Mouse (Mus musculus): Measurements from ENCODE around the gene Ngdn. TPM values are rescaled to one million over a fixed set of nuclear protein-coding genes. Genes with fewer than 3 reads are reported as not detected.
A peak's percentile ranks its signal among the peaks of the same experiment; 100 is the strongest.
"Not testable (repeated sequence)": the region's sequence is repeated elsewhere in the genome, so short reads cannot be mapped to it uniquely, and the experiment has no call there.

Gene Ngdn
- polyA plus RNA-seq (2014; fragmentation: Nextera tagmentation; extraction: Ambion mirVana): 53.8 and 54.9 TPM in 2 replicates

- peak within 1 kb of the TSS; percentile 77 for H3K4me2 ChIP-seq (ENCODE audit: low read length)
- no peaks in the 10 kb centered on the region for H3K27me3 ChIP-seq (ENCODE audit: control insufficient read depth, insufficient read depth, low read length)
- H3K36me3 ChIP-seq (ENCODE audit: control insufficient read depth, insufficient read depth, low read length): peaks cover 32% of the 10 kb centered on the region
- H3K4me1 ChIP-seq (ENCODE audit: control insufficient read depth in 2 of 2, insufficient read depth in 2 of 2, low read length in 2 of 2): peaks cover 0 to 6% of the 10 kb centered on the region in 2 experiments; a peak in 3 of 4 replicates
- under 1% methylated on average over 36 of the region's 36 CpGs for WGBS
- H3K9ac ChIP-seq (ENCODE audit: low read length): peak within 1 kb of the TSS; percentile 84
- H3K4me3 ChIP-seq (ENCODE audit: control insufficient read depth in 1 of 2, insufficient read depth in 1 of 2, low read depth in 1 of 2, low read length in 2 of 2): peak within 1 kb of the TSS; percentile 72 to 76
- H3K9me3 ChIP-seq (ENCODE audit: control insufficient read depth, low read length): no peaks in the 10 kb centered on the region
- peak within 1 kb of the TSS; percentile 95 for H3K27ac ChIP-seq (replicated peaks in 1 of 2; ENCODE audit: control insufficient read depth in 1 of 2, insufficient read depth in 1 of 2, low read depth in 2 of 2, low read length in 2 of 2)
- peak; percentile 93 for ATAC-seq (ENCODE audit: insufficient number of reproducible peaks, insufficient read depth, low FRiP score, low read depth)
These were observed at the start of gene Ngdn for GRCm38 (mm10) chr14:55014991-55015766. TSS of gene Ngdn (plus strand) at chr14:55015454.

DNA sequence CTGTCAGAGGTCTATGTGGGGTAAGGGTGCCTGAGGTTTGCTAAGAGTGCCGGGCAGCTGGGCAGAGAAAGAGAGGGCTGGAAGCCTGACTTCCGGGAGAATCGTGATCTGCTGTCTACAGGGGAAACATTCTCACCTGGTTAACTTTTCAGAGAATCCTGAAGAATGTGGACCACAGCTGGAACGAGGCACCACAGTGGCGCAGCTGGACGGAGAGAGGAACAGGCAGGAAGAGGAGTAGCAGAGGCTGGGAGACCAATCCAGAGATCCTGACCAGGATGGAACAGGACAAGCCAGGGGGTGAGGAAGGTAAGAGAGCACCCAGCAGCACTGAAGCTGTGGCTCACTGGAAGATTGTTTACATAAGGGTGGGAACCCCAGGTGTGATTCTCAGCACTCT lies 49.6 kb upstream of the Ngdn start:
- H3K36me3 ChIP-seq (ENCODE audit: control insufficient read depth, insufficient read depth, low read length): peaks cover 54% of the 10 kb centered on the region
- ATAC-seq (ENCODE audit: insufficient number of reproducible peaks, insufficient read depth, low FRiP score, low read depth): no peak
- peaks cover 27 to 30% of the 10 kb centered on the region in 2 experiments for H3K4me1 ChIP-seq (ENCODE audit: control insufficient read depth in 2 of 2, insufficient read depth in 2 of 2, low read length in 2 of 2)
- H3K4me3 ChIP-seq (ENCODE audit: control insufficient read depth in 1 of 2, insufficient read depth in 1 of 2, low read depth in 1 of 2, low read length in 2 of 2): peak overlapping the region; percentile 42 to 62
- no peaks in the 10 kb centered on the region for H3K9me3 ChIP-seq (ENCODE audit: control insufficient read depth, low read length)
- peak overlapping the region; percentile 87 to 92 for H3K27ac ChIP-seq (replicated peaks in 1 of 2; ENCODE audit: control insufficient read depth in 1 of 2, insufficient read depth in 1 of 2, low read depth in 2 of 2, low read length in 2 of 2)
- no peaks in the 10 kb centered on the region for H3K27me3 ChIP-seq (ENCODE audit: control insufficient read depth, insufficient read depth, low read length)
- peak overlapping the region; percentile 66 for H3K4me2 ChIP-seq (ENCODE audit: low read length)
- 20% methylated on average over 6 of the region's 6 CpGs for WGBS
- peak overlapping the region; percentile 83 for H3K9ac ChIP-seq (ENCODE audit: low read length)

DNA sequence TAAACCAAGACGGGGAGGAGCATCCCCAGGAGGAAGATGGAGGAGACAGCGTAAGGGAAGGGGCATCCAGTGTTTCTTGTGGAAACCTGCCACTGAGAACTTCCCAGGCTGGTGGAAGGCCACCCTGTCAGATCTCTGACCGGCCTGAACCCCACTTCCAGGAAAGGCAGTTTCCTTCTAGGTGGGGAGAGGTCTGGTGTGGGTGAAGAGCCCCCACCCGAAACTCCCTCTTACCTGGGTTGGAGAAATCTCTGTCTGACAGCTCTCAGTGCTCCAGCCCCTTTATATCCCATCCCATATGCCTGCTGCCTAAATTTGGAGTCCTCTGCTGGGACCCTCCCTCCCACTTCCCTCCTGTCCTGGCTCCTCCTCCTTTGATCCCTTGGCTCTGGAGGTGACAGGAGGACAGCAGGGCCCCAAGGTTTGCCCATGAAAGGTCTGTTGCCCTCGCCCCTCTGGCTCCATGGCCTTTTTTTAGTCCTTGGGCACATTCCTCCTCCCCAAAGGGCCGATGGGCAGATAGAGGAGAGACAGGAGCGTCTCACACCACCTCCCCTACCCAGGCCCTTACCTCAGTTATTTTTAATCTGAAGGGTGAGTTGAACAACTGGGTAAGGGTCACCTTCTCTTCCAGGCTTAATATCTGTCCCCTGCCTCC lies 48.8 kb upstream of the Ngdn start, which contains the start of gene Myh6:
Gene Myh6 (minus strand): TSS at position 608 of the 658 bp plus-strand sequence.
- peaks cover 23 to 27% of the 10 kb centered on the region in 2 experiments for H3K4me1 ChIP-seq (ENCODE audit: control insufficient read depth in 2 of 2, insufficient read depth in 2 of 2, low read length in 2 of 2)
- H3K4me3 ChIP-seq (ENCODE audit: control insufficient read depth in 1 of 2, insufficient read depth in 1 of 2, low read depth in 1 of 2, low read length in 2 of 2): peak within 1 kb of the TSS; percentile 42 to 62
- 23% methylated on average over 7 of the region's 7 CpGs for WGBS
- no peaks in the 10 kb centered on the region for H3K9me3 ChIP-seq (ENCODE audit: control insufficient read depth, low read length)
- H3K27me3 ChIP-seq (ENCODE audit: control insufficient read depth, insufficient read depth, low read length): no peaks in the 10 kb centered on the region
- peak; percentile 54 for ATAC-seq (ENCODE audit: insufficient number of reproducible peaks, insufficient read depth, low FRiP score, low read depth)
- H3K36me3 ChIP-seq (ENCODE audit: control insufficient read depth, insufficient read depth, low read length): peaks cover 54% of the 10 kb centered on the region
- H3K9ac ChIP-seq (ENCODE audit: low read length): peak within 1 kb of the TSS; percentile 83
- H3K27ac ChIP-seq (replicated peaks in 1 of 2; ENCODE audit: control insufficient read depth in 1 of 2, insufficient read depth in 1 of 2, low read depth in 2 of 2, low read length in 2 of 2): peak within 1 kb of the TSS; percentile 87 to 92
- peak within 1 kb of the TSS; percentile 66 for H3K4me2 ChIP-seq (ENCODE audit: low read length)

DNA sequence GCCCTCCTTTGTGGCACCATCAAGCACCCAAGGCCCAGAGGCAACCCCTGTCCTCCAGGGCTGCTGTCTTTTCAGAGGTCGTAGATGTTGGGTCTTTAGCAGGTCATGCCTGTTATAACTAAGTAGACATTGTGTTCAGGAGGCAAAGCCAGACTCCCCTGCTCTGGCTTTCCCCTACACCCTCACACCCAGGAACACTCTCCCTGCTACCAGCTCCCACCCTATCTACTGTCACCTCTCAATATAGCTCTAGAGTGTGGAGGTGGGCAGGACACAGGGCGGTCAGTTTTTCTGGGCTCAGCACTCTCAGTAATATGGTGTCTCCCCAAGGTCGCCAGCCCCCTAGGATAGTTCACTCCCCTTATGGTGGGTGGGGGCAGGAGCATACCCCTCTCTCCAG lies 47.4 kb upstream of the Ngdn start:
- H3K4me1 ChIP-seq (ENCODE audit: control insufficient read depth in 2 of 2, insufficient read depth in 2 of 2, low read length in 2 of 2): peaks cover 20 to 23% of the 10 kb centered on the region in 2 experiments
- H3K4me3 ChIP-seq (ENCODE audit: control insufficient read depth in 1 of 2, insufficient read depth in 1 of 2, low read depth in 1 of 2, low read length in 2 of 2): no peak overlapping the region
- WGBS: 33% methylated on average over 3 of the region's 3 CpGs
- H3K36me3 ChIP-seq (ENCODE audit: control insufficient read depth, insufficient read depth, low read length): peaks cover 54% of the 10 kb centered on the region
- no peaks in the 10 kb centered on the region for H3K27me3 ChIP-seq (ENCODE audit: control insufficient read depth, insufficient read depth, low read length)
- H3K9ac ChIP-seq (ENCODE audit: low read length): peak overlapping the region; percentile 83
- ATAC-seq (ENCODE audit: insufficient number of reproducible peaks, insufficient read depth, low FRiP score, low read depth): peak; percentile 4
- no peaks in the 10 kb centered on the region for H3K9me3 ChIP-seq (ENCODE audit: control insufficient read depth, low read length)
- H3K4me2 ChIP-seq (ENCODE audit: low read length): peak overlapping the region; percentile 66
- H3K27ac ChIP-seq (replicated peaks in 1 of 2; ENCODE audit: control insufficient read depth in 1 of 2, insufficient read depth in 1 of 2, low read depth in 2 of 2, low read length in 2 of 2): peak overlapping the region; percentile 87 to 92

DNA sequence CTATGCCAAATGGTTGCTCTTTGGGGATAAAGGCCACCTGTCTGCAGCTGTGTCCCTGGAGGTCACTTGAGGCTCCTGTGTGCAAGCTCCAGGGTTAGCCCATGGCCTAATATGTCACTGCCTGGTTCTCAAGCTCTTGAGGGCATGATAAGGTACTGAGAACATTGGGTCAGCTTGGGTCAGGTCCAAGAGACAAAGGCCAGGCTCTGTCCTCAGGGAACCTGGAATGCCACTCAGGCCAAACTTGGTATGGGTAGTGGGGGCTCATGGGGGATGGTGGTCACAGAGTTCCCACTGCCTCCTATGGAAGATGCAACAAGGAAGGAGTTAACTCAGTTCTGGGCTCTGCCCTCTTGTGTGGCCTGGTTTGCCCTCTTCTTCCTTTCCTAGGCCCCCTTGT lies 46.9 kb upstream of the Ngdn start:
- H3K4me1 ChIP-seq (ENCODE audit: control insufficient read depth in 2 of 2, insufficient read depth in 2 of 2, low read length in 2 of 2): peaks cover 23% of the 10 kb centered on the region in 2 experiments
- H3K27ac ChIP-seq (replicated peaks in 1 of 2; ENCODE audit: control insufficient read depth in 1 of 2, insufficient read depth in 1 of 2, low read depth in 2 of 2, low read length in 2 of 2): peak overlapping the region; percentile 87 to 92
- H3K4me3 ChIP-seq (ENCODE audit: control insufficient read depth in 1 of 2, insufficient read depth in 1 of 2, low read depth in 1 of 2, low read length in 2 of 2): no peak overlapping the region
- H3K9ac ChIP-seq (ENCODE audit: low read length): peak overlapping the region; percentile 83; the same call in 1 of the 2 replicates
- no peaks in the 10 kb centered on the region for H3K9me3 ChIP-seq (ENCODE audit: control insufficient read depth, low read length)
- ATAC-seq (ENCODE audit: insufficient number of reproducible peaks, insufficient read depth, low FRiP score, low read depth): peak; percentile 54
- peaks cover 55% of the 10 kb centered on the region for H3K36me3 ChIP-seq (ENCODE audit: control insufficient read depth, insufficient read depth, low read length)
- no peaks in the 10 kb centered on the region for H3K27me3 ChIP-seq (ENCODE audit: control insufficient read depth, insufficient read depth, low read length)
- no peak overlapping the region for H3K4me2 ChIP-seq (ENCODE audit: low read length)

DNA sequence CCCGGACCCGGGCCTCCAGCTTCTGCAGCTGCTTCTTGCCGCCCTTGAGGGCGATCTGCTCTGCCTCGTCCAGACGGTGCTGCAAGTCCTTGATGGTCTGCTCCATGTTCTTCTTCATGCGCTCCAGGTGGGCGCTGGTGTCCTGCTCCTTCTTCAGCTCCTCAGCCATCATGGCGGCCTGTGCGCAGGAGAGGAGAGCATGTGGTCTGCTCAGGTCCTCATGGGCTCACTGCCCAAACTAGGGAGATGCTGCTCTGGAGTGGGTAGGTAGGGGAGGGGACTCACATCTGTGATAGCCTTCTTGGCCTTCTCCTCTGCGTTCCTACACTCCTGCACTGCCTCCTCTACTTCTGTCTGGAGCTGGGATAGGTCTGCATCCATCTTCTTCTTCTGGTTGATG lies 42.5 kb upstream of the Ngdn start:
- not testable (repeated sequence) for H3K9me3 ChIP-seq (ENCODE audit: control insufficient read depth, low read length); H3K9ac ChIP-seq (ENCODE audit: low read length); H3K4me2 ChIP-seq (ENCODE audit: low read length); ATAC-seq (ENCODE audit: insufficient number of reproducible peaks, insufficient read depth, low FRiP score, low read depth); H3K27me3 ChIP-seq (ENCODE audit: control insufficient read depth, insufficient read depth, low read length); H3K4me3 ChIP-seq (ENCODE audit: control insufficient read depth in 1 of 2, insufficient read depth in 1 of 2, low read depth in 1 of 2, low read length in 2 of 2)
- Histone ChIP-seq H3K27ac (replicated peaks in 1 of 2; ENCODE audit: control insufficient read depth in 1 of 2, insufficient read depth in 1 of 2, low read depth in 2 of 2, low read length in 2 of 2) (peak overlapping the region; percentile 50 to 87), H3K4me1 (ENCODE audit: control insufficient read depth in 2 of 2, insufficient read depth in 2 of 2, low read length in 2 of 2) (peaks cover 8 to 19% of the 10 kb centered on the region in 2 experiments), H3K36me3 (ENCODE audit: control insufficient read depth, insufficient read depth, low read length) (peaks cover 74% of the 10 kb centered on the region)
- WGBS: 74% methylated on average over 7 of the region's 11 CpGs

- no peak for ATAC-seq (ENCODE audit: insufficient number of reproducible peaks, insufficient read depth, low FRiP score, low read depth)
- peak overlapping the region; percentile 58 for H3K9ac ChIP-seq (ENCODE audit: low read length)
- peaks cover 8 to 10% of the 10 kb centered on the region in 2 experiments; a peak in 2 of 4 replicates for H3K4me1 ChIP-seq (ENCODE audit: control insufficient read depth in 2 of 2, insufficient read depth in 2 of 2, low read length in 2 of 2)
- no peaks in the 10 kb centered on the region for H3K27me3 ChIP-seq (ENCODE audit: control insufficient read depth, insufficient read depth, low read length)
- 64% methylated on average over 6 of the region's 6 CpGs for WGBS
- peaks cover 87% of the 10 kb centered on the region for H3K36me3 ChIP-seq (ENCODE audit: control insufficient read depth, insufficient read depth, low read length)
- no peak overlapping the region for H3K4me2 ChIP-seq (ENCODE audit: low read length)
- peak overlapping the region; percentile 66 to 77 for H3K27ac ChIP-seq (replicated peaks in 1 of 2; ENCODE audit: control insufficient read depth in 1 of 2, insufficient read depth in 1 of 2, low read depth in 2 of 2, low read length in 2 of 2)
- H3K4me3 ChIP-seq (ENCODE audit: control insufficient read depth in 1 of 2, insufficient read depth in 1 of 2, low read depth in 1 of 2, low read length in 2 of 2): no peak overlapping the region
- no peaks in the 10 kb centered on the region for H3K9me3 ChIP-seq (ENCODE audit: control insufficient read depth, low read length)
These were observed 41.0 kb upstream of the Ngdn start for GRCm38 (mm10) chr14:54974068-54974791.
